Mouse (Mus musculus) kidney, embryonic 16.5 days (tissue): ENCODE results near the gene Chd6. TPM values are rescaled to one million over a fixed set of nuclear protein-coding genes. Genes with fewer than 3 reads are reported as not detected.

Source experiments
- ATAC-seq: fragments of 200-750 bp; cut with Nextera tagmentation; 2 replicates; pipeline ENCODE4 v1.8.0; 2017; ENCODE audit warnings: moderate TSS enrichment; ENCODE audit not compliant: low FRiP score, low TSS enrichment
- H3K27ac ChIP-seq: fragments of 300-500 bp; sonication (generic); 2 replicates; pipeline ENCODE4 v1.5.1; 2014; ENCODE audit warnings: low read length
- H3K27me3 ChIP-seq: fragments of 300-500 bp; sonication (generic); 2 replicates; pipeline ENCODE4 v1.6.1; 2014; ENCODE audit warnings: low read length, control low read depth, mixed read lengths; ENCODE audit not compliant: insufficient read depth
- H3K36me3 ChIP-seq: fragments of 300-500 bp; sonication (generic); 2 replicates; pipeline ENCODE4 v1.6.1; 2014; ENCODE audit warnings: low read length, control low read depth, mixed read lengths; ENCODE audit not compliant: insufficient read depth
- H3K4me1 ChIP-seq: fragments of 300-500 bp; sonication (generic); 2 replicates; pipeline ENCODE4 v1.6.1; 2014; ENCODE audit warnings: low read length, control low read depth, mixed read lengths; ENCODE audit not compliant: insufficient read depth
- H3K4me2 ChIP-seq: fragments of 300-500 bp; sonication (generic); replicated peaks from 2 replicates; pipeline ENCODE4 v1.6.1; 2014; ENCODE audit warnings: low read depth, low read length
- H3K4me3 ChIP-seq: fragments of 300-500 bp; sonication (generic); 2 replicates; pipeline ENCODE4 v1.5.1; 2014; ENCODE audit warnings: mild to moderate bottlenecking, low read length
- H3K9ac ChIP-seq: fragments of 300-500 bp; sonication (generic); replicated peaks from 2 replicates; pipeline ENCODE4 v1.6.1; 2014; ENCODE audit warnings: low read length
- H3K9me3 ChIP-seq: fragments of 300-500 bp; sonication (generic); 2 replicates; pipeline ENCODE4 v1.6.1; 2016; ENCODE audit warnings: low read length, control low read depth
- WGBS: fragments of 180-500 bp; shearing (Covaris S2); extraction: QIAGEN DNeasy Blood & Tissue Kit; methylation state at CpG from one replicate; pipeline ENCODE4 v1.1.7; 2014; 5-methylcytosine and 5-hydroxymethylcytosine counted together
- polyA plus RNA-seq: library from polyadenylated mRNA; unstranded; fragments of >200 nt; fragmentation: Nextera tagmentation; extraction: Ambion mirVana; gene quantifications from 2 replicates; pipeline ENCODE4 v1.2.1, GENCODE M21; 2015

Chd6 gene
- polyA plus RNA-seq, 1 experiment from 2014 or later, result 30.1 TPM

- Histone ChIP-seq H3K9ac (no peak overlapping the region), H3K27ac (no peak overlapping the region), H3K36me3 (no peaks in the 10 kb centered on the region), H3K4me1 (no peaks in the 10 kb centered on the region), H3K4me2 (no peak overlapping the region), H3K4me3 (no peak overlapping the region), H3K27me3 (no peaks in the 10 kb centered on the region), H3K9me3 (no peaks in the 10 kb centered on the region)
- 87% methylated on average over 4 of the region's 4 CpGs for WGBS
- no peak for ATAC-seq
Measured at GRCm38 (mm10) chr2:161076262-161076661, 32.6 kb downstream of the Chd6 start.

- Histone ChIP-seq H3K9me3 (no peaks in the 10 kb centered on the region), H3K9ac (no peak overlapping the region), H3K4me1 (no peaks in the 10 kb centered on the region), H3K4me2 (no peak overlapping the region), H3K36me3 (no peaks in the 10 kb centered on the region), H3K4me3 (no peak overlapping the region), H3K27ac (no peak overlapping the region), H3K27me3 (no peaks in the 10 kb centered on the region)
- WGBS, result 91% methylated on average over 5 of the region's 5 CpGs
- ATAC-seq, result no peak
Measured at GRCm38 (mm10) chr2:161075553-161075952, 33.3 kb downstream of the Chd6 start.

GRCm38 (mm10) chr2:161066097-161066759, 42.6 kb downstream of the Chd6 start:
- Histone ChIP-seq H3K9me3 (no peaks in the 10 kb centered on the region), H3K4me3 (no peak overlapping the region), H3K4me2 (no peak overlapping the region), H3K36me3 (peaks cover 9% of the 10 kb centered on the region; the same call in 1 of the 2 replicates), H3K27ac (no peak overlapping the region), H3K27me3 (no peaks in the 10 kb centered on the region), H3K4me1 (no peaks in the 10 kb centered on the region; the same call in 1 of the 2 replicates), H3K9ac (no peak overlapping the region)
- no peak for ATAC-seq
- 64% methylated on average over 10 of the region's 10 CpGs for WGBS

- WGBS, result 94% methylated on average over 2 of the region's 2 CpGs
- Histone ChIP-seq H3K4me1 (no peaks in the 10 kb centered on the region; the same call in 1 of the 2 replicates), H3K36me3 (peaks cover 9% of the 10 kb centered on the region; the same call in 1 of the 2 replicates), H3K27me3 (no peaks in the 10 kb centered on the region), H3K27ac (no peak overlapping the region), H3K9me3 (no peaks in the 10 kb centered on the region), H3K9ac (no peak overlapping the region), H3K4me3 (no peak overlapping the region), H3K4me2 (no peak overlapping the region)
- ATAC-seq, result no peak
Measured at GRCm38 (mm10) chr2:161065594-161065993, 43.3 kb downstream of the Chd6 start.

GRCm38 (mm10) chr2:161064836-161065235, 44.0 kb downstream of the Chd6 start:
- 43% methylated on average over 1 of the region's 1 CpGs for WGBS
- Histone ChIP-seq H3K4me1 (no peaks in the 10 kb centered on the region; the same call in 1 of the 2 replicates), H3K27me3 (no peaks in the 10 kb centered on the region), H3K9ac (no peak overlapping the region), H3K27ac (no peak overlapping the region), H3K4me2 (no peak overlapping the region), H3K4me3 (no peak overlapping the region), H3K36me3 (peaks cover 9% of the 10 kb centered on the region; the same call in 1 of the 2 replicates), H3K9me3 (no peaks in the 10 kb centered on the region)
- ATAC-seq, result no peak

- Histone ChIP-seq H3K4me2 (no peak overlapping the region), H3K27me3 (no peaks in the 10 kb centered on the region), H3K27ac (no peak overlapping the region), H3K9ac (no peak overlapping the region), H3K4me1 (no peaks in the 10 kb centered on the region), H3K9me3 (no peaks in the 10 kb centered on the region), H3K4me3 (no peak overlapping the region), H3K36me3 (peaks cover 6% of the 10 kb centered on the region; the same call in 1 of the 2 replicates)
- ATAC-seq, result no peak
- WGBS, result 83% methylated on average over 4 of the region's 4 CpGs
Measured at GRCm38 (mm10) chr2:161058841-161059240, 50.0 kb downstream of the Chd6 start.

- no peaks in the 10 kb centered on the region for H3K27me3 ChIP-seq
- no peak overlapping the region for H3K9ac ChIP-seq
- H3K4me1 ChIP-seq, result no peaks in the 10 kb centered on the region
- no peak overlapping the region for H3K4me2 ChIP-seq
- no peak for ATAC-seq
- H3K36me3 ChIP-seq, result peaks cover 27% of the 10 kb centered on the region
- H3K9me3 ChIP-seq, result no peaks in the 10 kb centered on the region
- no peak overlapping the region for H3K27ac ChIP-seq
- 50% methylated on average over 2 of the region's 2 CpGs for WGBS
- H3K4me3 ChIP-seq, result no peak overlapping the region
Measured at GRCm38 (mm10) chr2:161053765-161054164, 55.1 kb downstream of the Chd6 start.

GRCm38 (mm10) chr2:161052175-161052574, 56.7 kb downstream of the Chd6 start:
- no peaks in the 10 kb centered on the region for H3K9me3 ChIP-seq
- no peak overlapping the region for H3K27ac ChIP-seq
- no peak overlapping the region for H3K9ac ChIP-seq
- H3K4me1 ChIP-seq, result no peaks in the 10 kb centered on the region
- ATAC-seq, result no peak
- peaks cover 27% of the 10 kb centered on the region for H3K36me3 ChIP-seq
- no peak overlapping the region for H3K4me2 ChIP-seq
- H3K27me3 ChIP-seq, result no peaks in the 10 kb centered on the region
- no peak overlapping the region for H3K4me3 ChIP-seq
- 94% methylated on average over 5 of the region's 5 CpGs for WGBS

- Histone ChIP-seq H3K27me3 (no peaks in the 10 kb centered on the region), H3K9ac (no peak overlapping the region), H3K27ac (no peak overlapping the region), H3K4me3 (no peak overlapping the region), H3K4me1 (no peaks in the 10 kb centered on the region), H3K4me2 (no peak overlapping the region), H3K9me3 (no peaks in the 10 kb centered on the region), H3K36me3 (peaks cover 25% of the 10 kb centered on the region)
- WGBS, result 34% methylated on average over 6 of the region's 6 CpGs
- ATAC-seq, result 0 out of 2 replicates have a peak, but pooled peaks have one; percentile 54
Measured at GRCm38 (mm10) chr2:161049426-161049825, 59.4 kb downstream of the Chd6 start.

- Histone ChIP-seq H3K4me3 (no peak overlapping the region), H3K36me3 (peaks cover 19% of the 10 kb centered on the region), H3K4me2 (no peak overlapping the region), H3K4me1 (no peaks in the 10 kb centered on the region), H3K9me3 (no peaks in the 10 kb centered on the region), H3K9ac (no peak overlapping the region), H3K27ac (no peak overlapping the region), H3K27me3 (no peaks in the 10 kb centered on the region)
- WGBS, result 79% methylated on average over 8 of the region's 8 CpGs
- ATAC-seq, result no peak
Measured at GRCm38 (mm10) chr2:161044492-161045201, 64.2 kb downstream of the Chd6 start.
